Mouse (Mus musculus) heart, postnatal 36 days (tissue): ENCODE data around the gene Mrpl57. TPM values are rescaled to one million over a fixed set of nuclear protein-coding genes. Genes with fewer than 3 reads are reported as not detected.
"Not testable (repeated sequence)": the region's sequence is repeated elsewhere in the genome, so short reads cannot be mapped to it uniquely, and the experiment has no call there.

Experiments used
- DNase-seq, 2 experiments: peaks; one replicate each; pipeline ENCODE4 v3.0.0; 2021 to 2022
- intact Hi-C: fragments of 180-260 bp; cut with DNase I; formaldehyde crosslinking; loops from one replicate; pipeline ENCODE4 v1.15.1; 2025
- total RNA-seq, 2 experiments: library from RNA; stranded (reverse); gene quantifications; 2 replicates each; pipeline ENCODE4 v1.2.3; 2021

Mrpl57 gene
- total RNA-seq: 10 to 100 TPM; 71.7 to 73.0 TPM

GRCm38 (mm10) chr14:57825788-57826751 lies at the start of gene Mrpl57, which contains the start of gene Ska3:
Gene Mrpl57, plus strand, starts transcription at chr14:57826234.
Gene Ska3, minus strand, starts transcription at chr14:57826185.
- intact Hi-C loops: loop anchor here (2.0 to 10.0 kb wide), 7 partner anchors 27 to 1376 kb away; partner anchors contain the start of genes Ift88, Micu2, Rcbtb1 and Sap18
- peak; percentile 93 to 95 for DNase-seq

GRCm38 (mm10) chr14:57787406-57787805 lies 38.6 kb upstream of the Mrpl57 start:
- no peak for DNase-seq
- intact Hi-C loops: no loop called here

- intact Hi-C loops: no loop called here
These were observed 36.7 kb upstream of the Mrpl57 start for GRCm38 (mm10) chr14:57789311-57789710.

GRCm38 (mm10) chr14:57789759-57790158 lies 36.3 kb upstream of the Mrpl57 start:
- intact Hi-C loops: no loop called here
- DNase-seq: no peak

More at GRCm38 (mm10) chr14:57789311-57789710, 36.7 kb upstream of the Mrpl57 start:
- DNase-seq: no peak

- intact Hi-C loops: no loop called here
- DNase-seq: no peak
These were observed 34.9 kb upstream of the Mrpl57 start for GRCm38 (mm10) chr14:57791171-57791570.

- intact Hi-C loops: loop anchor here (1.0 kb wide), 1 partner anchor 51 kb away; the partner anchor contains the start of gene Gm49361
- peak in 1 of 2 experiments; percentile 5 for DNase-seq
These were observed 28.5 kb upstream of the Mrpl57 start for GRCm38 (mm10) chr14:57797551-57797950.

GRCm38 (mm10) chr14:57797991-57798931 lies 27.8 kb upstream of the Mrpl57 start, which contains the start of gene Sap18:
Gene Sap18, plus strand, starts transcription at chr14:57798180.
- intact Hi-C loops: loop anchor here (1.0 to 2.0 kb wide), 3 partner anchors 29 to 111 kb away; partner anchors contain the start of genes Gm49361, Mrpl57 and Ska3
- DNase-seq: peak; percentile 95

GRCm38 (mm10) chr14:57803731-57804130 lies 22.3 kb upstream of the Mrpl57 start:
- intact Hi-C loops: no loop called here
- DNase-seq: no peak

- no peak for DNase-seq
- intact Hi-C loops: loop anchor here (5.0 kb wide), 1 partner anchor 104 kb away; no protein-coding TSS in a partner anchor
These were observed 17.5 kb upstream of the Mrpl57 start for GRCm38 (mm10) chr14:57808558-57808957.

- DNase-seq: no peak
- intact Hi-C loops: no loop called here
These were observed 15.1 kb upstream of the Mrpl57 start for GRCm38 (mm10) chr14:57810886-57811285.

- no peak for DNase-seq
- intact Hi-C loops: no loop called here
These were observed 14.2 kb upstream of the Mrpl57 start for GRCm38 (mm10) chr14:57811844-57812243.

GRCm38 (mm10) chr14:57820839-57821238 lies 5.2 kb upstream of the Mrpl57 start:
- DNase-seq: no peak
- intact Hi-C loops: loop anchor here (10.0 kb wide), 2 partner anchors 174 to 396 kb away; partner anchors contain the start of genes Ift88 and Micu2

GRCm38 (mm10) chr14:57827284-57827683 lies 1.2 kb downstream of the Mrpl57 start:
- intact Hi-C loops: loop anchor here (2.0 to 10.0 kb wide), 7 partner anchors 28 to 1375 kb away; partner anchors contain the start of genes Ift88, Micu2, Rcbtb1 and Sap18

GRCm38 (mm10) chr14:57833526-57833925 lies 7.5 kb downstream of the Mrpl57 start:
- no peak for DNase-seq
- intact Hi-C loops: no loop called here

More at GRCm38 (mm10) chr14:57827284-57827683, 1.2 kb downstream of the Mrpl57 start:
- no peak for DNase-seq

- intact Hi-C loops: no loop called here
- DNase-seq: no peak
These were observed 9.1 kb downstream of the Mrpl57 start for GRCm38 (mm10) chr14:57835157-57835556.

- DNase-seq: no peak
- intact Hi-C loops: no loop called here
These were observed 18.5 kb downstream of the Mrpl57 start for GRCm38 (mm10) chr14:57844535-57844934.

GRCm38 (mm10) chr14:57848061-57848460 lies 22.0 kb downstream of the Mrpl57 start:
- intact Hi-C loops, DNase-seq: not testable (repeated sequence)

GRCm38 (mm10) chr14:57848646-57849045 lies 22.6 kb downstream of the Mrpl57 start:
- no peak for DNase-seq
- intact Hi-C loops: no loop called here

- DNase-seq: no peak
- intact Hi-C loops: no loop called here
These were observed 24.3 kb downstream of the Mrpl57 start for GRCm38 (mm10) chr14:57850330-57850729.

- intact Hi-C loops: no loop called here
- no peak for DNase-seq
These were observed 26.9 kb downstream of the Mrpl57 start for GRCm38 (mm10) chr14:57852961-57853360.
